Comparison of ENCODE assay signal across 9 mouse cellular contexts in the genomic region with DNA sequence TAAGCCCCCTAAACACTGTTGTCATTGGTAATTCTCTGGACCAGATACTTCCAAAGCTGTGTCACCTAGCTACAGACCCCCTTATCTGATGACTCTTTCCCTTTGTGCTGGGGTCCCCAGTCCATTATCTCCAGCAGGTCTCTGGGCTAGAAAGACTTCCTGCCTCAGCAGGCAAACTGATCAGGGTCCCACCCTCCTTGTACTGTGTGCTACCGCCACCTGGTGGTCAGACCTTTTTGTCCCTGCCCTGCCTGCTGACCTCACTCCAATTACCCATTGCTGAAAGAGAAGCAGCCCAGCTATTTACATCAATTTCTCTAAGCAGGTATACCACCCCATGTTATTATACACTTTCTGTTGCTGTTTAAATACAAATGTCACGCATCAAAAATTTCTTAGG. TPM values are rescaled to one million over a fixed set of nuclear protein-coding genes. Genes with fewer than 3 reads are reported as not detected.
DNase-seq lines count a peak whose midpoint lies in the region; ATAC-seq and TF ChIP-seq lines count a peak whose summit lies in the region.
"Had no signal": no experiment of that assay in that cellular context is flagged by ENCODE, and none has a peak within 500 bp of the region (broad histone marks: within the 10 kb centered on the region; RNA-seq: fewer than 3 reads in every experiment).

No protein-coding gene starts in this region.

- no peaks in the 10 kb centered on the region for H3K27me3 ChIP-seq in CH12.LX (replicated peaks)
- H3K27me3 ChIP-seq in liver, embryonic 13.5 days = peaks cover 4% of the 10 kb centered on the region; the same call in 1 of the 2 replicates
- H3K27me3 ChIP-seq: hindbrain, embryonic 15.5 days had no signal

- TF ChIP-seq CTCF in CH12.LX (conservative IDR thresholded peaks at IDR 0.05 in 1 of 2, IDR thresholded peaks at IDR 0.05 in 1 of 2; ENCODE audit: low read depth in 2 of 2, low read length in 2 of 2) = peak; percentile 67 to 88

- DNase-seq in CH12.LX (ENCODE audit: extremely low read depth) = peak; percentile 73
- peak; percentile 56 to 88 for DNase-seq in adrenal gland, adult (ENCODE audit: inconsistent age in 2 of 2, low spot score in 1 of 2)
- DNase-seq in embryo, embryonic 10 days (ENCODE audit: low spot score) = peak; percentile 94
- peak; percentile 49 to 52 for DNase-seq in gastrocnemius, postnatal 36 days
- peak; percentile 88 for DNase-seq in kidney, postnatal 10 days
- peak; percentile 15 for DNase-seq in liver, embryonic 13.5 days
- DNase-seq in retina, adult 2 months (ENCODE audit: low read depth, low spot score) = peak; percentile 20
- DNase-seq in urinary bladder, postnatal 14 days (ENCODE audit: low spot score) = peak; percentile 63

- H3K9me3 ChIP-seq in CH12.LX (replicated peaks; ENCODE audit: low read length) = no peaks in the 10 kb centered on the region
- no peaks in the 10 kb centered on the region for H3K9me3 ChIP-seq in liver, embryonic 13.5 days (replicated peaks)
- H3K9me3 ChIP-seq: hindbrain, embryonic 15.5 days had no signal

- TF ChIP-seq POLR2A in CH12.LX (IDR thresholded peaks at IDR 0.05; ENCODE audit: low read depth, low read length) = no peak

- WGBS in liver, embryonic 13.5 days (ENCODE audit: insufficient replicate concordance) = 2% methylated on average over 2 of the region's 2 CpGs

- in situ Hi-C loops in CH12.LX (cut with MboI; ENCODE audit: low pct_ligation_motif_present, low pct_unique_long_range_greater_than_20kb, low sequenced_read_pairs) = loop anchor here (10.0 to 25.0 kb wide), 2 partner anchors 250 to 702 kb away; partner anchors contain the start of gene Postn

- ATAC-seq in liver, embryonic 13.5 days (ENCODE audit: low read depth) = 0 out of 2 replicates have a peak, but pooled peaks have one; percentile 20

- no peaks in the 10 kb centered on the region for H3K4me1 ChIP-seq in CH12.LX (ENCODE audit: control insufficient read depth in 1 of 2, insufficient read depth in 2 of 2)
- peaks cover 3% of the 10 kb centered on the region; the same call in 1 of the 2 replicates for H3K4me1 ChIP-seq in liver, embryonic 13.5 days (replicated peaks)

- no peak overlapping the region for H3K4me2 ChIP-seq in CH12.LX (ENCODE audit: insufficient read depth, low read depth, poor library complexity, severe bottlenecking)
- H3K4me2 ChIP-seq in liver, embryonic 13.5 days = no peak overlapping the region
- H3K4me2 ChIP-seq: hindbrain, embryonic 15.5 days had no signal

- no peak overlapping the region for H3K4me3 ChIP-seq in CH12.LX (replicated peaks in 1 of 3; ENCODE audit: low read depth in 2 of 3, low read length in 2 of 3, poor library complexity in 1 of 3)
- H3K4me3 ChIP-seq in liver, embryonic 13.5 days (replicated peaks) = no peak overlapping the region
- H3K4me3 ChIP-seq: hindbrain, embryonic 15.5 days had no signal

- H3K27ac ChIP-seq in CH12.LX (ENCODE audit: insufficient read depth, low read depth) = no peak overlapping the region
- H3K27ac ChIP-seq in liver, embryonic 13.5 days = no peak overlapping the region
- H3K27ac ChIP-seq: hindbrain, embryonic 15.5 days had no signal

- intact Hi-C loops in gastrocnemius, postnatal 36 days (cut with DNase I) = loop anchor here (10.0 kb wide), 1 partner anchor 260 kb away; the partner anchor contains the start of gene Rfxap

- dilution Hi-C loops in CH12.LX (cut with MboI; ENCODE audit: extremely low pct_ligation_motif_present, extremely low pct_unique_long_range_greater_than_20kb, low sequenced_read_pairs) = no loop called here

- peak; percentile 82 for TF ChIP-seq RAD21 in CH12.LX (IDR thresholded peaks at IDR 0.05; ENCODE audit: low read depth, low read length)

- no peaks in the 10 kb centered on the region for H3K79me2 ChIP-seq in CH12.LX (replicated peaks; ENCODE audit: control insufficient read depth, extremely low read depth, insufficient read depth, poor library complexity, severe bottlenecking)

- no peak for TF ChIP-seq EP300 in CH12.LX (IDR thresholded peaks at IDR 0.05; ENCODE audit: low read length)

- no peaks in the 10 kb centered on the region for H3K36me3 ChIP-seq in CH12.LX (replicated peaks in 1 of 2; ENCODE audit: control insufficient read depth in 1 of 2, insufficient read depth in 1 of 2, low read length in 1 of 2)
- no peaks in the 10 kb centered on the region for H3K36me3 ChIP-seq in liver, embryonic 13.5 days
- H3K36me3 ChIP-seq: hindbrain, embryonic 15.5 days had no signal

- no peak overlapping the region for H3K9ac ChIP-seq in CH12.LX (ENCODE audit: insufficient read depth, low read depth)
- no peak overlapping the region for H3K9ac ChIP-seq in liver, embryonic 13.5 days
- H3K9ac ChIP-seq: hindbrain, embryonic 15.5 days had no signal

TF ChIP-seq in CH12.LX, 34 proteins besides CTCF, POLR2A, EP300 and RAD21:
- TF ChIP-seq ELF1 (IDR thresholded peaks at IDR 0.05; ENCODE audit: low read depth, low read length) = peak; percentile 31; the same call in 1 of the 2 replicates
- TF ChIP-seq SMC3 (IDR thresholded peaks at IDR 0.05; ENCODE audit: low read depth, low read length) = peak; percentile 71
- no peak for TF ChIP-seq HCFC1 (IDR thresholded peaks at IDR 0.05; ENCODE audit: low read depth, low read length)

RNA-seq across cellular contexts. Expression of gene Ccna1, which starts 9.1 kb away (rescaled TPM):
- total RNA-seq in CH12.LX (2012; rRNA removed) (not detected in 2 replicates), CH12.LX (2014; rRNA removed) (not detected in 2 replicates)
- not detected in 2 replicates for polyA plus RNA-seq in CH12.LX (2012; ENCODE audit: insufficient read length, low read depth)
- not detected for total RNA-seq in gastrocnemius, postnatal 36 days (2021)
- polyA plus RNA-seq in liver, embryonic 13.5 days (2015; fragmentation: Nextera tagmentation; extraction: Ambion mirVana) = 0.20 and 0.34 TPM in 2 replicates

RNA-seq across cellular contexts. Expression of gene Spg20, which starts 47.5 kb away (rescaled TPM):
- 31.5 and 34.5 TPM in 2 replicates for total RNA-seq in CH12.LX (2012; rRNA removed)
- 37.6 and 38.2 TPM in 2 replicates for total RNA-seq in CH12.LX (2014; rRNA removed)
- polyA plus RNA-seq in CH12.LX (2012; ENCODE audit: insufficient read length, low read depth) = 43.0 and 51.3 TPM in 2 replicates
- 10 to 100 TPM; 22.9 to 28.9 TPM for total RNA-seq in gastrocnemius, postnatal 36 days (2021)
- 9.8 and 11.9 TPM in 2 replicates for polyA plus RNA-seq in liver, embryonic 13.5 days (2015; fragmentation: Nextera tagmentation; extraction: Ambion mirVana)

Comparison
In these comparisons a context has a peak if more than half of its experiments do, and no peak if none do; other contexts are left out.
1. DNase-seq: peak in every context shown above with its lines; median percentile 94 in embryo, embryonic 10 days; 88 in kidney, postnatal 10 days; 73 in CH12.LX; 72 in adrenal gland, adult; 63 in urinary bladder, postnatal 14 days; 50 in gastrocnemius, postnatal 36 days; 20 in retina, adult 2 months; 15 in liver, embryonic 13.5 days.